Mouse (Mus musculus) layer of hippocampus, postnatal 25 days (tissue): ENCODE data around the gene Txnrd1. TPM values are rescaled to one million over a fixed set of nuclear protein-coding genes. Genes with fewer than 3 reads are reported as not detected.

Experiments
- DNase-seq, 2 experiments: peaks; one replicate each; pipeline ENCODE4 v3.0.0; 2022; ENCODE audit warnings: mixed read lengths in 2 of 2, low spot score in 1 of 2; ENCODE audit errors: extremely low spot score in 1 of 2
- total RNA-seq, 2 experiments: library from RNA; stranded (reverse); gene quantifications; 2 replicates each; pipeline ENCODE4 v1.2.3; 2021

Gene Txnrd1
- 10 to 100 TPM; 45.5 to 55.2 TPM for total RNA-seq

DNA sequence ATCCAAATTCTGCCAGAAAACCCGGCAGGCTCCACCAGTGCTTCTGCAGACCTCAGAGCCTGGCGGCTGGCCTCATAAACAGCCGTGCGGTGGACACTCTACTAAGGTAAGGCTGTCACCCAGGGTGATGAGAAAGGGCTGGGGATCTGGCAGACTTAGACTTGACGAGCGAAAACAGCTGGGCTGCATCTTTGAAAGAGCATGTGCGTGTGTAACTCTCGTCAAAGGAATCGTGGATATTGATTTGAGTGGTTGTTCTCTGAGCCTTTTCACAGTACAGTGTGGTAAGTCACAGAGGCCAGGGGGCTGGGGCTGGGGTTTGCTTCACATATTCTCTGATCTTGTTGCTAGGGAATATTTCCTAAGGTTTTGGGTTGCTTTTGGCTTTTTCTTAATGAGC is at the start of gene Txnrd1:
Gene Txnrd1, plus strand, starts transcription at position 26 of the 400 bp plus-strand sequence.
- DNase-seq = no peak

DNA sequence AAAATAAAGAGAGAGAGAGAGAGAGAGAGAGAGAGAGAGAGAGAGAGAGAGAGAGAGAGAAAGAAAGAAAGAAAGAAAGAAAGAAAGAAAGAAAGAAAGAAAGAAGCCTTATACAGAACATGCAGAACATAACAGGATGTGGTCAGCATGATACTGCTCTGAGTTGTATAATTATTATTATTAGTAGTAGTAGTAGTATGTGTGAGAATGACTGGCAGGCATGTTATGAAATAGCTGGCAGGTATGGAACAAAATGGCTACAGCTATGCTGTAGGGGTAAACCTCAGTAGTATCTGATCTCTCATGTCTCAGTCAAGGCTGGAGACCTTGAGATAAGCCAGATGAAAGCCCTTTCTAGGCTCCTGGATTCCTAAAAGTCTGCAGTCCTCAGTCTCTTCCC is 44.6 kb upstream of the Txnrd1 start:
- DNase-seq = no peak

DNA sequence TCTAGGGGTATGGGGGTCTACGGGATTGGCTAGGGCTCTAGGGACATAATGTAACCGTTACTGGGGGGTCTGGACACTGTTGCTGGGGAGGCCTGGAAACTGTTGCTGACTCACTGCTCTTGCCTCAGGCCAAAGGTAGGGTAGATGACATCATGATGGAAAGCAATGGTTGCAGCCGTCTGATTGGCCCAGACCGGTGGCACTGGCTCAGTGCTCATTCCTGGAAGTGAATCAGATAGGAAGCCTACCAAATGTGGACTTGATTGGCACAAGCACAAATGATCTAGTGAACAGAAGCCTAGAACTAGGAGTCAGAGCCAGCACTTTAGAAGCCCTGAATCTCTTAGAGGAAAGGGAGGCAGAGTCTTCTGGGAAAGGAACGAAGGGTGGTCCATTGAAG is 43.2 kb upstream of the Txnrd1 start:
- DNase-seq = no peak

DNA sequence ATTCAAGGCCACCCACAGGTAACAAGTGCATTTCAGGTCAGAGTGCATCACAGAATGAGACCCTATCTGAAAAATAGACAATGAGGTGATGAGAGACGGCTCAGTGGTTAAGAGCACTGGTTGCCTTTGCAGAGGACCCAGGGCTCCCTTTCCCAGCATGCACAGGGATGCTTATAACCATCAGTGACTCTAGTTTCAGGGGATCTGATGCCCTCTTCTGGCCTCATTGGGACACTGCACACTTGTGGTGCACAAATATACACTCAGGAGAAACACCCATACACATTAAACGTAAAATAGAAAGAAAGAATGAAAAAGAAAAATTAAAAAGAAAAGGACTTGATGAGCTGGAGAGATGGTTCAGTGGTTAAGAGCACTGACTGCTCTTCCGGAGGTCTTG is 42.0 kb upstream of the Txnrd1 start:
- DNase-seq = no peak

DNA sequence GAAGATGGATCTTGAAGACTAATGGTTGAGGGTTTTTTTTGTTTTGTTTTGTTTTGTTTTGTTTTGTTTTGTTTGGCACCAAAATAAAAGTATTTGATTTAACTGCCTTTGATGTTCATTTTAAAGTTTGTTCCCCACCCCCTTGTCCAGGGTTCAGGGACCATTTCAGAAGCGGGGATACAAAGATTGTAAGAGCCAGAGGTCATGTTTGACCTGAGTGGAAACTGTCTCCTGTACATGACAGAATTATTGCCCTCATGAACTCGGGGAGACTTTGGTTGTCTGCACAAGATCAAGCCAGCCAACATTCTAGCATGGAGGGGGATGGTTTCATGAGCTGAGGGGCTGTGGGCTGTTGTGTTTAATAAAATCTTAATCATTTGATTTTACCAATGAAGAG is 41.4 kb upstream of the Txnrd1 start:
- no peak for DNase-seq

DNA sequence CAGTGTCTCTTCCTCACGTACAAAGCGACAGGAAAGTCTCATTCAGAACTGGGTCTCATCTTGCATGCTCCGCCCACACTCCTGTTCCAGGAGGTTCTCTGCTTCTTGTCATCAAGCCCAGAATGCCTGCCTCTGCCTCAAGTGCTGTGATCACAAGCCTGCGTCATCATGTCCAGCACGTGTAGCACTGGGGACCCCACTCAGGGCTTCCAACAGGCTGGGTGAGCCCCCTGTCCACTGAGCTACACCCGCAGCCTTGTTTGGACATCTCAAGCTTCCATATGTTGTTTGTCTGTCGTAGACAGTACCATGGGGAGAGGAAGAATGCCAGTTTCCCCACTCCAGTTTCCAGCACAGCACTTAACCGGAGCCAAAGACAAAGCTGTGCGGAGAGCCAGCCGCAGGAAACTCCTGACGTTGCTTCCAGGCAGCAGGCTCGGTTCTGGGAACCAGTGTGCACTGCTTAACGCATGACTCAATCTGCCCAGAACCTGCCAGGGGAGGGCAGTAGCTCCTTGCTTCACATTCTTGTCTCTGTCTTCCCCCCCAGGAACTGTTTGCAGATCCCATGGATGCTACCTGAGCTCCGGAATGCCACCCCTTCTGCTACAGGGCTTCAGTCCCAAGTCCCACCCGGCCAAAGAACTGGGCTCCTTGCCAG is 38.5 kb upstream of the Txnrd1 start:
- peak; percentile 37 to 45 for DNase-seq

DNA sequence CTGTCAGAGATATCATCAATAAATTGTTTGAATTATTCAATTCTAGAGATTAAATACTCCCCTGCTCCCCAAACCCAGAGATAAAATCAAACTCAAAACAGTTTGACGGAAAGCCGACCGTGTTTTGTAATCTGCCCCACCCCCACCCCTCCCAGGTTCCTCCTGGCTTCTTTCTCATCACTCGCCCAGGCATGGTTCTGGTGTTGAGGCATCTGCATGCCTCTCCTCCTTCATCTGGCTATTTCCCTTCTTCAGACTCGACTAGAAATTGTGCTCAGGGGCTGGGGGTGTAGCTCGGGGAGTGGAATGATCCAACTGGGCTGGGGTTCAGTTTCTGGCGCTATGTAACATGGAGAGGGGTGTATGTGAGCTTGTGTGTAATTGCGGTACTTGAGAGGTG is 38.0 kb upstream of the Txnrd1 start:
- DNase-seq = no peak

DNA sequence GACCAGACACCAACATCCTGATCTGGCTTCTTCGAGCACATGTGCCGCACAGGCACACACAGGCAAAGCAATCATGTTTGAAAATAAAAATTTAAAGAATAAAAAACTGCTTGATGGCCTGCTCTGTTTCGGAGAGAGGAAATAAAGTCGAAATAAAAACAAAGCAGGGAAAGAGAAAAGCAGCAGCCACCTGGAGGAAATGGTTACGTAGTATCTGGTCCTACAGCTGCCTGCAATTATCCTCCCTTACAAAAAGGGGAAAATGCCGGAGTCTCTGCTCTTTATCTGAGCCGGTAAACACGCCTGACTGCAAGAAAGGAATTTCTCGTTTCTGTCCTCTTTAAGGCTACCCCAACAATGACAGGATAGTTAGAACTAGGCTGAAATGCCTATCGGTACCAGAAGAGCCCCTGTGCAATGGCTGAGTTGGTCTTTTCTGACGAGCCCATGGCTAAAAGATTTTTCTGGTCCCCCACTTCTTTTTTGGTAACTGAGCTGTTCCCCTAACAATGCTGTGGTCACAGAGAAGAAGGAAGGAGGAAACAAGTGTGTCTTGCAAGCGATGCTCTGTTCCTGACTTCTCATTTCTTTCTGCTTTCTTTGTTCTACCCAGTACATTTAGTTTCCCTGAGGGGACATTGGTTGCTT is 37.2 kb upstream of the Txnrd1 start:
- no peak for DNase-seq

DNA sequence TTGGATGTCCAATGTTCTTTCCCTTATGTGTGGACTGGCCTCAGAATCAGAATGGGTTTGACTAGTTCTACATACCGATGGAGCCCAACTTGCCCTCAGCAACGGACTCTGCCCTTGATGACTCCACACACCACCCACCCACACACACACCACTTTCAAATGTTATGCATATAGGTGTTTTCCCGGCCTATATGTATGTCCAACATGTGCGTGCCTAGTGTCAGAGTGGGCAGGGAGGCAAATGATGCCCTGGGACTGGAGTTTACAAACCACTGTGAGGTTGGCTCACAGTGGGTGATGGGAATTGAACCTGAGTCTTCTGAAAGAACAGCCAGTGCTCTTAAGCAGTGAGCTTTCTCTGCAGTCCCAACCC is 36.6 kb upstream of the Txnrd1 start:
- DNase-seq = no peak

DNA sequence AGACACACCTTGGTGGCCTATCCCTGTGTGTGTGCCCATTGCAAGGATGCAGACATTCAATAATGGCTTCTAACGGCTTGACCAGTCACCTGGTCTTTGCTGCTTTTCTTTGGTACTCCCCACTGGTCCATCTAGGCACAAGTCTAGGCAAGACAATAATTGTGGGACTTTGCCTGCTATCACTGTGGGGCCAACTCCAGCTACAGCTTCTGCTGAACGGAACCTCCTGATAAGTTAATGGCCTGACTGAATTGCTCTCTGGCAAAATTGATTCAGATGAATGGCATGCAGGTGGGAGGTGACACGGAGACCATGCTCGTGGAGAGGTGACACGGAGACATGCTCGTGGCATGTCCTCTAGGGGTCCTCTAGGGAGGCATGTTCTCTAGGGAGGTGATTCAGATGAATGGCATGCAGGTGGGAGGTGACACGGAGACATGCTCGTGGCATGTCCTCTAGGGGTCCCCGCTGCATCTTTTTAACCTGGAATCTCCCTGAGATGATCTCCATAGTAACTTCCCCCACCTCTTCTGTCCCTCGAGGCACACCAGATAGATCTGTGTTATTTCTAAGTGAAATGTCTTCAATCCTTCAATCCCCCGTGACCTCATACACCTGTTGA is 35.3 kb upstream of the Txnrd1 start:
- DNase-seq = no peak

DNA sequence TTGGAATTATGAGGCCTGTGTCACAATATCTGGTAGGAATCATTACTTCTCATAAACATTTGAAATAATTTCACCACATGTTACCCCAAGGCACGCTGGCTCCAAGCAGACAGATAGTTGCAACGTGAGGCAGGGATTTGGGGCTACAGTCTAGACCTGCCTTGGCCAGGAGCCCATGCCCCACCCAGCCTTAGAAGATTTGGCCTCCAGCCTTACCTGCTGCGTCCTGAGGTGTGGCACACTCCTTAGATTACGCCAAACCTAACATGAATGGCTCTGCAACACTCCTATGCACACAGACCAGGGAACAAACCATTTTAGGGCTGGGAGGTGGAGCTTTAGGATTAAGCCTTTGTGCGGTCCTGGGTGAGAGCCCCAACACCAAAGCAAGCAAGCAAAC is 33.7 kb upstream of the Txnrd1 start:
- no peak for DNase-seq

DNA sequence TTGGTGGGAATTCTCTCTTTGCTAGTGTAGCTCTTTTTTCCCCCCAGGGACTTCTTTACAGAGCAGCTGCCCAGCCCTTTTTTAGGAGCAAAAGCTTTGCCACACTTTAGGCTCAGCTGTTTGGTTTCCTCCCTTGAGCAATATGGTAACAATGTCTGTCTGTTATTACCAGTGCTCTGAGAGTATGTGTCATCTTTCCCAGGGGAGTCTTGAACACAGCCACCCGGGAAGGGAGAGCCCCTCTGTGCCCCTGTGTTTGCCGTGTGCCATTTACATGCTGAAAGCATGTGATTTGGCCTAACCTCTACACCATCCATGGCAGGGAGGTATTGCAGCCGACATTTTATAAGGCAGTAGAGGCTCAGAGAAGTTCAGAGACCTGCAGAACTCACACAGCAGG is 29.4 kb upstream of the Txnrd1 start:
- DNase-seq = no peak

DNA sequence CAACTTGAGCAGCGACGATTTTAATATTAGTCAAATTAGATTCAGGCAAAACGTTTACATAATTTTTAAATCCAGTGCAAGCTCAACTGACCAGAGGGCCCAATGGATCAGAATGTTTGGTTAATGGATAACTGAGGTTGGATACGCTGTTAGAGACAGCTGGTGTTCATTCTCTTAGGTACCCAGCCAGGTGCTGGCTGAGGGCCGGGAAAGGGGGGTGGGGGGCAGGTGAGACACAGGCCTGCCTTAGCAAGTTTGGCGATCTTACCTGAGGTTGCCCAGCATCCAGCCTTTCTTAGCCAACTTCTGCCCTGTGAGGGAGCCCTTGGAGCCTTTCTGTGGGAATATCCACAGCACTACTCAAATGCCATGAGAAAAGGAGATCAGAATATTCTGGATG is 28.6 kb upstream of the Txnrd1 start:
- no peak for DNase-seq

DNA sequence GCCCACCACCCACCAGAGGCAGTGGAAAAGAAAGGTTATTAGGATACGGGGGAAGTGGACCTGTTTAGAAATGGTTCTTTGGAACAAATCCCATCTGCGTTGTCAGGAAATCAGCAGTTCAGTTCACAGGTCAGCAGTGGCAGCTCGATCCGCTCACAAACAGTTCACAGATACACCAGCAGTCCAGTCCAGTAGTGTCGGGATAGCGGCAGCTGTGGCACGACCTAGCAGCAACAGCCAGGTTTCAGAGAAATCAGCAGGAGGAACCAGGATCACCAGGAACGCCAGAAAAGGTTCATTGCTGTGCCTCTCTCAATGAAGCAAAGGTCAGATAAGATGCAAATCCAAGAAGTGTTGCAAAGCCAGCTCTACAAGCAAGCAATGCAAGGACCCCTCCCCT is 27.3 kb upstream of the Txnrd1 start:
- no peak for DNase-seq

DNA sequence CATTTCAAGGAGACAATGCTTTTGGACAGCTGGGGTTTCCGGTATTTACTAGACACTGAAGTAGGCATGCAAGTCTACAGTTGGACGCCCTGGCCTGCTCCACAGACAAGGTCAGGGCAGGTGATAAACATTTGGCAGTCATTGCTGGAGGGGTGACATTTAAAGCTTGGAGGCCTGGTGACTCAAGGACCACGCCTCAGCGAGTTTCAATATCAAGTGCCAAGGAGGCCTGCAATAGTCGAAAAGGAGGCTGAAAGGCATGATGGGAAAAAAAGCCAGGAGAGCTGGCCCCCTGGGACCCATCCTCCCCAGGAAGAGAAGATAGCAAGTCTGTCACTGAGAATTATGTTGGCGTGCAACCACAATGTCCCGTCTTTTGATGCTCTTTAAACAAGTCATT is 26.5 kb upstream of the Txnrd1 start:
- DNase-seq = no peak

DNA sequence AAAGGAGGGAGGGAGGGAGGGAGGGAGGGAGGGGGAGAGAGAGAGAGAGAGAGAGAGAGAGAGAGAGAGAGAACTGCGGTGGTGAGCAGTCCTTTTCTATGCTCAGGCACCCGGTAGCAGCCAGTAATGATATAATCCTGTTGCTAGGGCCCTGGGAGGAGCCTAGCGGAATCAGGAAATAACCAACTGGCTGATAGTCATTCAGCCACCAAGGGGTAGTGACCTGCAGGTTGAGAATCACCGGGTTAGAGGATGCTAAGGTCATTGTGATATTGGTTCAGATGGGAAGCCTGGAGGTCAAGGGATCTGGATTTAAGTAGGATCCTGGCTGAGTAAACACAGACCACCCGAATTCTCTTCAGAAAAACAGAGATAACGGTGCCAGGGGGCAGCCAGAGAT is 25.6 kb upstream of the Txnrd1 start:
- DNase-seq = no peak

DNA sequence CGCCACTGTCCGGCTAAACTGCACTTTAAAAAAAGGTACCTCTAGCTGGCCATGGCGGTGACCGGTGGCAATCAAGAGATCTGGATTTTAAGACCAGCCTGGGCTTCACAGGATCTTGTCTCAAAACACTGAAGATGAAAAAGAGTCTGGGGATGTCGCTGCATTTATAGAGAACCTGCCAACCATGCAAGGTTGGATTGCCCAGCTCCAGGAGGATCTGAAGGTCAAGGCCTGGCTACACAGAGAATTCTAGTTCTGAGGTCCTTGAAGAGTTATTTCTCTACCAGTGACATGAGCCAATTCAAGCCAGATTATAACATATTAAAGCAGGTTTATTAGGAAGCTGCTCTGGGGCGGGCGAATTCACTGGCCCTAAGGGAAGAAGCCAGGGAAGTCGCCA is 24.9 kb upstream of the Txnrd1 start:
- no peak for DNase-seq

DNA sequence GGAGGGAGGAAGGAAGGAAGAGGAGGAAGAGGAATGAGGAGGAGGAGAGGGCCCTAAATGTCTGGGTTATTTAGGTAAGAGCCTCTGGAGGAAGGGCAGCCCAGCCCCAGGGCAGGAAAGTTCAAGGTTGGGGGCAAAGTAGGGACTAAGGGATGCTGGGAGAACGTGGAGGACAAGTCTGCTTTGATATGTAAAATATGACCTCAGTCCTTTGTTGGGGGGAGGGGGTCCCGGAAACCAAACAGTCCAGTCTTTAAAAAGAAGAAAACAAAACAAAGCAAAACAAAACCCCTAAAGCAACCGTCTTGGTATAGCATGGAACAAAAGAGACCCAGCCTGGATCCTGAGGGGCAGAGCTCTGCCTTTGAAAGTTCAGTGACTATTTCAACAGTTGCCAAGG is 24.4 kb upstream of the Txnrd1 start:
- DNase-seq = no peak

DNA sequence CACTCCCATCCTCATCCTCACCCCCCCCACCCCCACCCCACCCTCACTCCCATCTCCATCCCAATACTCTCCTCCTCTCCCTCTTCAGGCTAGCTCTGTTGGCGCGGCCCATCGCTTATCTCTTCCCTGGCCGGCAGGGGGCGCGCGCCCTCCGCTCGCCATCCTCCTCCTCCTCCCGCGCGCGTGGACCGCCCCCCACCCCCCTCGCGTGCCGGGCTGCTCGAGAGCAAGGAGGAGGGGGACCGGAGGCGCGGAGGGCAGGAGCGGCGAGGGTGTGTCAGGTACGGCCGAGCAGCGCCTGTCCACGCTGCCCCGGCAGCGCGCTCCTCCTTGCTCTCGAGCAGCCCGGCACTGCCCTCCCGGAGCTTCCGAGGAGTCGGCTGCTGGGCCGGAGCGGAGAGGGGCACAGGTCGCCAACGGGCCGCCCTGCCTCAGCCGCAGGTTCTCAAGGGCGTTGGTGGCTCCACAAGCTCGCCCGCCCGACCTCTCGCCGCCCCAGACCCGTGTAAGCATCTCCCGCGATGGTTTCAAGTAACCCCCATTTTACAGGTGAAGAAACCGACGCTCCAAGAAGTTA is 21.8 kb upstream of the Txnrd1 start:
- peak; percentile 74 to 82 for DNase-seq

DNA sequence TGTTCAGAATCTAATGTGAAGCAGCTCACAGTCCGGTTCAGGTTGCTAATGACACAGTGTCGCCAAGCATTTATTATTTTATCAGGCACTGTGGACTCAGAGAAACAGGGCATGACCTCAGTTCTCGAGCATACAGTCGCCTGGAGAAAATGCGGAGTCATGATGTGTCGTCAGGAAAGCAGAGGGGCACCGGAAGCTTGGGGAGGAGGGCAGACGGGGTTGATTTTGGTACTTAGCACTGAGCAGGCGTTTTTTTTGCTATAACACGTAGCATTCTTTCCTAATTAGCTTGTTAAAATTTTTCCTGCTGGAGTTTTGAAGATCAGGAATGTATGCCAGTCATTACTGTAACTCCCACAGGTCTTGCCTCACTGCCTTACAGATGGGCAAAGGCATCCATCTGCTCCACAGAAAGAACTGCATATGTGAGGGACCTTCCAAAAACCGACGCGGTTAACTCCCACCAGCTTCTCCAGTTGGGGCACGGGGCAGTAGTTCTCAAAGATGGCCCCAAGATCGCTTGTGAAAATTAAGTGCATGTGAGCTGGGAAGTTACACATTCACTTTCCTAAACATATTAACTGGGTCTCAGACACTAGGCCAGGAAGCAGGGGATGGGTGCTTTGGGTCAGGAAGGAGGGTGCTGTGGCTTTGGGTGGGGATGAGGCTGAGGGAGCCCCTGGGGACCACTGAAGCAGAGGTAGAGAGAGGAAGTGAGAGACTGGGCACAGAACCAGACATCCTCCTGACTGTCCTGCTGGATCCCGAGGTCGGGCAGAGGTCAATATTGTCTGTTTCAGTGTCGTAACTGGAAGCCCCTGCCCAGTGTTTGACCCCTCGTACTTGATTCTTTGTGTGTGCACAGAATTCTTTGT is 19.4 kb upstream of the Txnrd1 start:
- DNase-seq = no peak

DNA sequence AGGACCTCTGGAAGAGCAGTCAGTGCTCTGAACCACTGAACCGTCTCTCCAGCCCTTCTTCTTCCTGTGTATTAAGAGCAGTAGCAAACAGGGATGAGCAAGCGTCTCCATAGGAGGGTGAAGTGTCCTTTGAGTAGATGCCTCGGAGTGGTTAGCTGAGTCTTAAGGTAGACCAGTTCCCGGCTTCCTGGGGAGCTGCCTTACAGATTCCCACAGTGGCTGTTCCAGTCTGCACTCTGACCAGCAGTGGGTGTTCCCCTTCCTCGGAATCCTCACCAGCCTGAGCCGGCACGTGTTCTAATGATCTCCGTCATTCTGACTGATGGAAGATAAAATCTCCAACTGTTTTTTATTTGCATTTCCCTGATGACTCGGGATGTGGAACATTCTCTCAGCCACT is 17.3 kb upstream of the Txnrd1 start:
- DNase-seq = no peak
